Mouse (Mus musculus) heart, embryonic 11.5 days (tissue): ENCODE measurements around the gene Gtf2a2. TPM values are rescaled to one million over a fixed set of nuclear protein-coding genes. Genes with fewer than 3 reads are reported as not detected.

Source experiments
- ATAC-seq: fragments of 200-750 bp; cut with Nextera tagmentation; replicated peaks from 2 replicates; pipeline ENCODE4 v1.8.0; 2017; ENCODE audit warnings: moderate library complexity; ENCODE audit not compliant: insufficient number of reproducible peaks, low FRiP score, low TSS enrichment
- H3K27ac ChIP-seq: fragments of 300-500 bp; sonication (generic); 2 replicates; pipeline ENCODE4 v1.5.1; 2014; ENCODE audit warnings: mild to moderate bottlenecking, low read depth, low read length
- H3K27me3 ChIP-seq: fragments of 300-500 bp; sonication (generic); 2 replicates; pipeline ENCODE4 v1.6.1; 2014; ENCODE audit warnings: mild to moderate bottlenecking, low read length, mixed read lengths; ENCODE audit not compliant: control insufficient read depth, insufficient read depth
- H3K36me3 ChIP-seq: fragments of 300-500 bp; sonication (generic); 2 replicates; pipeline ENCODE4 v1.6.1; 2014; ENCODE audit warnings: mild to moderate bottlenecking, low read length, moderate library complexity, mixed read lengths; ENCODE audit not compliant: control insufficient read depth, insufficient read depth
- H3K4me1 ChIP-seq: fragments of 300-500 bp; sonication (generic); 2 replicates; pipeline ENCODE4 v1.6.1; 2014; ENCODE audit warnings: low read length; ENCODE audit not compliant: control insufficient read depth, insufficient read depth
- H3K4me2 ChIP-seq: fragments of 300-500 bp; sonication (generic); 2 replicates; pipeline ENCODE4 v1.6.1; 2014; ENCODE audit warnings: mild to moderate bottlenecking, moderate library complexity
- H3K4me3 ChIP-seq: fragments of 300-500 bp; sonication (generic); 2 replicates; pipeline ENCODE4 v1.5.1; 2014; ENCODE audit warnings: low read depth, low read length
- H3K9ac ChIP-seq: fragments of 300-500 bp; sonication (generic); 2 replicates; pipeline ENCODE4 v1.6.1; 2014; ENCODE audit warnings: mild to moderate bottlenecking, low read depth, low read length, moderate library complexity
- H3K9me3 ChIP-seq: fragments of 300-500 bp; sonication (generic); replicated peaks from 2 replicates; pipeline ENCODE4 v1.6.1; 2016; ENCODE audit warnings: low read length; ENCODE audit not compliant: control insufficient read depth
- WGBS: fragments of 180-500 bp; shearing (Covaris S2); extraction: QIAGEN DNeasy Blood & Tissue Kit; methylation state at CpG from one replicate; pipeline ENCODE4 v1.1.7; 2014; ENCODE audit not compliant: insufficient replicate concordance; 5-methylcytosine and 5-hydroxymethylcytosine counted together
- polyA plus RNA-seq: library from polyadenylated mRNA; unstranded; fragments of >200 nt; fragmentation: Nextera tagmentation; extraction: Ambion mirVana; gene quantifications from 2 replicates; pipeline ENCODE4 v1.2.1, GENCODE M21; 2014

The Gtf2a2 gene
- polyA plus RNA-seq, 1 experiment from 2014 or later: 160 TPM

DNA sequence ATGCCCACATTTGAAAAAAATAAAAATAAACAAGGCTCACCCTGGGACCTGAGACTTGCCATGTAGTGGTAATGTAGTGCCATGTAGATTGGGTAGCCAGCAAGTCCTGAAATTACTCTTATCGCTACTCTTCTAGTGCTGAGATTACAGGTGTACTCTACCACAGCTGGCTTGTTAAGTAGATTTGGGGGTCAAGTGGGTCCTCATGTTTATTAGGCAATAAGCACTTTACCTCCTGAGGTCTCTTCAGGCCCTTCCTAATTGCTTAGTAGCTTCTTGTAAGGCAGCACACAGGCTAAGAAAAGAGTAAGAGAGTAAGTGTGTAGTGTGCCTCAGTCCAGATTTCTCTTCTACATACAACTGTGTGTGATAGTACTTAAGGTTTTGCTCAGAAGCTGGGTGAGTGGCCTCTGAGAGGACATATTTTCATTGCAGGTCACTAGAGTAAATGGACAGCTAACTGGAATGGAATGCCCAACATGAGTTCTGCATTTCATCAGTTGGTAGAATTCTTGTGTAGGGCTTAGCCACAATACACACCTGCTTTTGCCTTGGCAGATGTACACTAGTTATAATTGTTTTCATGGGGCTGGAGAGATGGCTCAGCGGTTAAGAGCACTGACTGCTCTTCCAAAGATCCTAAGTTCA, 13.1 kb downstream of the Gtf2a2 start:
- WGBS: 77% methylated on average over 2 of the region's 2 CpGs
- Histone ChIP-seq H3K9me3 (no peaks in the 10 kb centered on the region), H3K27me3 (no peaks in the 10 kb centered on the region), H3K27ac (no peak overlapping the region), H3K4me3 (no peak overlapping the region), H3K4me1 (peaks cover 11% of the 10 kb centered on the region), H3K36me3 (no peaks in the 10 kb centered on the region), H3K9ac (no peak overlapping the region), H3K4me2 (no peak overlapping the region)
- no peak for ATAC-seq

DNA sequence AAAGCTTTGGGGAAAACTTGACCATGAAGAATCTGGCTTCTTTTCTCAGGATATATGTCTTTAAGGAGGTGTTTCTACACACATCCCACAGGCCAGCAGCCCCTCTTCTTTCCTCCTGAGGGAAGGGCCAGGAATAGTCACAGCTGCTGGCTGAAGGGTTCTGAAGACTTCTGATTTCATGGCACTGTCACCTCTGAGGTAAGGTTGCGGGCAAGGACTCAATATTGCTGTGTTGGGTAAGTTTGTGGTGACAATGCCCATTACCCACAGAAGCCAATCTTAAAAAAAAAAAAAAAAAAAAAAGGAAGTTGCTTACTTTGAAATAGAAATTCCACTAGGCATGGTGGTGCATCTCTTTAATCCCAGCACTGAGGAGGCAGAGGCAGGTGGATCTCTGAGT, 19.8 kb downstream of the Gtf2a2 start:
- H3K27ac ChIP-seq: no peak overlapping the region
- 83% methylated on average over 1 of the region's 1 CpGs for WGBS
- 0 out of 2 replicates have a peak, but pooled peaks cover 2% of the 10 kb centered on the region for H3K4me1 ChIP-seq
- ATAC-seq: no peak
- no peaks in the 10 kb centered on the region for H3K36me3 ChIP-seq
- no peak overlapping the region for H3K4me3 ChIP-seq
- H3K27me3 ChIP-seq: no peaks in the 10 kb centered on the region
- no peaks in the 10 kb centered on the region for H3K9me3 ChIP-seq
- no peak overlapping the region for H3K9ac ChIP-seq
- no peak overlapping the region for H3K4me2 ChIP-seq

DNA sequence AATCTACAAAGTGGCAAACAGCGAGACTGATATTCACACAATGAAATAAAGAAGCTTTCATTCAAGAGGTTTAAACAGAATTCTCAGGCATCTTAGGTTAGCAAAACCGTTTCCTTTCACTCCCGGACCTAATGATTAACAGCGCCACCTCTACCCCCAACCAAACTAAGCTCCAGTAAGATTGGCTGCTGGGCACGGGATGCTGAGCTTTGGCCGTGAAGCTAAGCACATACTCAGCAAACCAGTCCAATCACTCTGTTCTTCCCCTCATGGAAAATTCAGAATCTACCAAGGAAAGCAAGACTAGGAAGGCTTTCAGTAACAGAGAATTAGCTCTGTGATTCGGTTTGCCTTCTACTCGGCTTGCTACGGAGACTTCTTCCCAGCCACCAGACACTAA, 20.7 kb downstream of the Gtf2a2 start:
- WGBS: 74% methylated on average over 9 of the region's 9 CpGs
- no peak for ATAC-seq
- H3K4me2 ChIP-seq: no peak overlapping the region

DNA sequence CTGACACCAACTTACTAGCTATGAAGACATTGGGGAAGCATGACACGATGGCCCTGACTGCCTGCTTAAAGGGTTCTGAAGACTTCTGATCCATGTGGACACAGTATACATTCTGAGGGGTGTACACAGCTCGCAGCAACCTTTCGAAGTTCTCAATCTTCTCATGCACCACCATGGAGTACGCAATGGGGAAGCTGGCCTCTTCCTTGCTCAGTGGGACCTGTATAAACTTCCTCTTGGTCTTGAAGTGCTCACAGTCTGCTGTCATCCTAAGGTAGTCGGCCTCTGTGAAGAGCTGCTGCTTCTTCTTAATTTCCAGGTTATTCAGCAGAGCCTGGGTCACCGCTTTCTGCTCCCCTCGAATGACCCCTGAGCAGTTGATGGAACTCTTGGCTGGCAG, 22.4 kb downstream of the Gtf2a2 start:
- Histone ChIP-seq H3K4me3 (no peak overlapping the region), H3K36me3 (no peaks in the 10 kb centered on the region), H3K9me3 (no peaks in the 10 kb centered on the region), H3K4me1 (0 out of 2 replicates have a peak, but pooled peaks cover 2% of the 10 kb centered on the region), H3K27ac (no peak overlapping the region), H3K27me3 (no peaks in the 10 kb centered on the region), H3K4me2 (no peak overlapping the region), H3K9ac (no peak overlapping the region)
- no peak for ATAC-seq
- WGBS: 84% methylated on average over 7 of the region's 7 CpGs

More for the DNA sequence above, 20.7 kb downstream of the Gtf2a2 start:
- 0 out of 2 replicates have a peak, but pooled peaks cover 2% of the 10 kb centered on the region for H3K4me1 ChIP-seq
- H3K27ac ChIP-seq: no peak overlapping the region
- no peaks in the 10 kb centered on the region for H3K27me3 ChIP-seq
- no peaks in the 10 kb centered on the region for H3K9me3 ChIP-seq
- H3K36me3 ChIP-seq: no peaks in the 10 kb centered on the region
- H3K4me3 ChIP-seq: no peak overlapping the region
- no peak overlapping the region for H3K9ac ChIP-seq

DNA sequence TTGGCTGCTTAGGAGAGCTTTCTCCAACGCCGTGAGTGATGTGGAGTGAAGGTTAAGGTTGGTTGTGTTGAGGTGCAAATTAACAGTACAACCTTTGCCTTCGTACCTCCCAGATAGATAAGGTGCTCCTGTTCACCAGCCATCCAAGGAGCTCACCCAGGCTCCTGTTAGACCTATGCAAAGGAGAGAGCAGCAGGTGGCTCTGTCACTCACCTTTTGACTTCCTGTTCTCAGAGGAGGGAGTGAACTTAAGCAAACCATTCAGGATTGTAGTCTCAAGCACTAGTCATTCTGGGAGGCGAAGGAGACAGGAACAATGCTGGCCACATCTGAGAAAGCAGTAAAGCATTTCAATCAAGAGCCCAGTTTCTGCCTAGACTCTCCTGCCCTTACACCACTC, 24.3 kb downstream of the Gtf2a2 start:
- WGBS: 53% methylated on average over 4 of the region's 4 CpGs
- H3K27me3 ChIP-seq: no peaks in the 10 kb centered on the region
- no peaks in the 10 kb centered on the region for H3K9me3 ChIP-seq
- H3K4me3 ChIP-seq: no peak overlapping the region
- H3K4me1 ChIP-seq: 0 out of 2 replicates have a peak, but pooled peaks cover 2% of the 10 kb centered on the region
- no peaks in the 10 kb centered on the region for H3K36me3 ChIP-seq
- ATAC-seq: no peak
- H3K27ac ChIP-seq: no peak overlapping the region
- no peak overlapping the region for H3K4me2 ChIP-seq
- H3K9ac ChIP-seq: no peak overlapping the region

DNA sequence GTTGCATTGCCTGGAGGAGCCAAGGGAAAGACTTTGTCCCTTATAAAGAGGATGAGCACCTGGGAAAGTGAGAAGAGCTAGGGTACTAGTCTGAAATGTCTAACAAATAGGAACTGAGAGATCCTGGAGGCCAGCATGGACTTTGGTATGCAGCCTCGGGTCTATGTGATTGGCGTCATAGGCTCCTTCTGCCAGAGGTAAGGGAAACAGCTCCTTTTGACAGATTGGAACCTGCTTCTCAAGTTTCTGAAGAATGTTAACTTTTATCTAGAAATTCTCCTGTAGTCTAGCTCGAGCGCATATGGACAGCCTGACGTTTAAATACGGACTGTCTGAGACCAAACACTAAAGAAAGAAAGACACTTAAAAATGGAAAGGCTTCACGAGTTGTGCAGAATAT, 25.6 kb downstream of the Gtf2a2 start, which contains the start of gene Gcnt3:
Gene Gcnt3 (minus strand): TSS at position 101 of the 400 bp plus-strand sequence.
- 72% methylated on average over 7 of the region's 7 CpGs for WGBS
- no peaks in the 10 kb centered on the region for H3K9me3 ChIP-seq
- no peak within 1 kb of the TSS for H3K9ac ChIP-seq
- 0 out of 2 replicates have a peak, but pooled peaks cover 2% of the 10 kb centered on the region for H3K4me1 ChIP-seq
- no peak within 1 kb of the TSS for H3K27ac ChIP-seq
- no peaks in the 10 kb centered on the region for H3K36me3 ChIP-seq
- ATAC-seq: no peak
- no peak within 1 kb of the TSS for H3K4me2 ChIP-seq
- no peaks in the 10 kb centered on the region for H3K27me3 ChIP-seq
- no peak within 1 kb of the TSS for H3K4me3 ChIP-seq

DNA sequence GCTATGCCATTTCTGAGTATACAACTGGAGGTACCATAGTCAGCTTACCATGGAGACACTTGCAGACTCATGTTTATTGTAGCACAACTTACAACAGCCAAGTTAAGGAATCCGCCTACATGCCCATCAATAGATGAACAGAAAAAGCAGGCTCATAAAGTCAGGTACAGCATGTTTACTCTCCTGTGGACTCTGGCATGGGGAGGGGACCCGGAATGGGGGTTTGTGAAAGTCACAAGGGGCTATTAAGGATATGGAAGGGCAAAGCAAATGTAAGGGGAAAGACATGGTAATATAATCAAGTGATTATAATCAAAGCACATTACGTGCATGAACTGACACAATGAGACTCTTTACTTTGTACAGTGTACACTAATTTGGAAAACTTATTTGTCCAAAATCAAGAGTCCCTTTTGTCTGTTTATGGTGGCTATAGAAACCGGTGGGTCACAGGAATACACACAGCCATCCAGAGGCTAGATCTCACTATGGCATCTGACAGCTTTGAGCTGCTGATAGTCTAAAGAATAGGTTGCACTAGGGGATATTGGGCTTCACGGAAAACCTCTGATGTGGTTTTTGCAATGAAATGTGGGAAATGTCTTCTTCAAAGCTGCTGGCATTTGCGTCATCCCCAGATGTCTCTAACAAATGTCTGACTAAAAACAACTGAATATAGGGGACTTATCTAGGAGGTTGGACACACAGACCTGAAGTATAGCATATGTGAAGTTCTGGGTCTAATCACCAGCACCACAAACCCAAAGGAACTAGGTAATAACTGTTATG, 27.4 kb downstream of the Gtf2a2 start:
- Histone ChIP-seq H3K27ac (no peak overlapping the region), H3K36me3 (no peaks in the 10 kb centered on the region), H3K9ac (no peak overlapping the region), H3K4me2 (no peak overlapping the region), H3K4me3 (no peak overlapping the region), H3K4me1 (0 out of 2 replicates have a peak, but pooled peaks cover 2% of the 10 kb centered on the region), H3K9me3 (no peaks in the 10 kb centered on the region), H3K27me3 (no peaks in the 10 kb centered on the region)
- WGBS: 82% methylated on average over 6 of the region's 6 CpGs
- no peak for ATAC-seq

DNA sequence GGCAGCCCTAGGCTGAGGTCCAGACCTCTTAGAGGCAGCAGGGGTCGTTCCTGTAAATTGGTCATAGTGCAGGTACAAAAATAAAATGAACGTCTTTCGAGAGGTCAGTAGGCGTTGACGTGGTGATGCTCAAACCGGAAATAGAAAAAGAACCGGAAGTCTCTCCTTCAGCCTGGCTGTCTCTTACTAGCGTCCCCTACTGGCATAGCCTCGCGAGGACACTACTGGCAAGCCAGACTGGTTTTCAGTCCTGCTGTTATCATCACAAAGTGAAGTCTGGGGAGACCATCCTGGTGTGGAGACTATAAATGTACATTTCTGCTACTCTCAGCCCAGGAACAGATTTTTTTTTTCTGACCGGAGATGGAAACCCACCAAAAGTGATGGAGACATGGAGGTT, 28.2 kb downstream of the Gtf2a2 start:
- Histone ChIP-seq H3K27ac (no peak overlapping the region), H3K4me2 (no peak overlapping the region), H3K9ac (no peak overlapping the region), H3K4me3 (no peak overlapping the region), H3K4me1 (0 out of 2 replicates have a peak, but pooled peaks cover 2% of the 10 kb centered on the region), H3K27me3 (no peaks in the 10 kb centered on the region), H3K9me3 (no peaks in the 10 kb centered on the region), H3K36me3 (no peaks in the 10 kb centered on the region)
- no peak for ATAC-seq
- WGBS: 73% methylated on average over 11 of the region's 11 CpGs
